Mouse (Mus musculus) liver, embryonic 16.5 days (tissue): ENCODE results near the gene Zgpat. TPM values are rescaled to one million over a fixed set of nuclear protein-coding genes. Genes with fewer than 3 reads are reported as not detected.

Source experiments
- ATAC-seq: fragments of 200-750 bp; cut with Nextera tagmentation; 2 replicates; pipeline ENCODE4 v1.8.0; 2017; ENCODE audit warnings: low read depth, mild to moderate bottlenecking, moderate number of reproducible peaks, moderate library complexity
- H3K27ac ChIP-seq: fragments of 300-500 bp; sonication (generic); 2 replicates; pipeline ENCODE4 v1.5.1; 2014; ENCODE audit warnings: mild to moderate bottlenecking, low read length
- H3K27me3 ChIP-seq: fragments of 300-500 bp; sonication (generic); 2 replicates; pipeline ENCODE4 v1.6.1; 2014; ENCODE audit warnings: low read depth, low read length, mixed read lengths; ENCODE audit not compliant: control insufficient read depth, insufficient read depth
- H3K36me3 ChIP-seq: fragments of 300-500 bp; sonication (generic); 2 replicates; pipeline ENCODE4 v1.6.1; 2014; ENCODE audit warnings: mild to moderate bottlenecking; ENCODE audit not compliant: control insufficient read depth, insufficient read depth
- H3K4me1 ChIP-seq: fragments of 300-500 bp; sonication (generic); 2 replicates; pipeline ENCODE4 v1.6.1; 2014; ENCODE audit warnings: low read depth, low read length, mixed read lengths; ENCODE audit not compliant: control insufficient read depth
- H3K4me2 ChIP-seq: fragments of 300-500 bp; sonication (generic); 2 replicates; pipeline ENCODE4 v1.6.1; 2014; ENCODE audit warnings: low read depth, low read length, mixed read lengths
- H3K4me3 ChIP-seq: fragments of 300-500 bp; sonication (generic); 2 replicates; pipeline ENCODE4 v1.5.1; 2014; ENCODE audit warnings: low read depth, mild to moderate bottlenecking, low read length
- H3K9ac ChIP-seq: fragments of 300-500 bp; sonication (generic); 2 replicates; pipeline ENCODE4 v1.6.1; 2014; ENCODE audit warnings: low read depth, low read length
- H3K9me3 ChIP-seq: fragments of 300-500 bp; sonication (generic); replicated peaks from 2 replicates; pipeline ENCODE4 v1.6.1; 2016; ENCODE audit warnings: low read length; ENCODE audit not compliant: control insufficient read depth
- WGBS: fragments of 180-500 bp; shearing (Covaris S2); extraction: QIAGEN DNeasy Blood & Tissue Kit; methylation state at CpG from one replicate; pipeline ENCODE4 v1.1.7; 2014; ENCODE audit not compliant: insufficient replicate concordance; 5-methylcytosine and 5-hydroxymethylcytosine counted together
- polyA plus RNA-seq: library from polyadenylated mRNA; unstranded; fragments of >200 nt; fragmentation: Nextera tagmentation; extraction: Ambion mirVana; gene quantifications from 2 replicates; pipeline ENCODE4 v1.2.1, GENCODE M21; 2015

Gene Zgpat
- polyA plus RNA-seq, 1 experiment from 2014 or later = 10.5 TPM

DNA sequence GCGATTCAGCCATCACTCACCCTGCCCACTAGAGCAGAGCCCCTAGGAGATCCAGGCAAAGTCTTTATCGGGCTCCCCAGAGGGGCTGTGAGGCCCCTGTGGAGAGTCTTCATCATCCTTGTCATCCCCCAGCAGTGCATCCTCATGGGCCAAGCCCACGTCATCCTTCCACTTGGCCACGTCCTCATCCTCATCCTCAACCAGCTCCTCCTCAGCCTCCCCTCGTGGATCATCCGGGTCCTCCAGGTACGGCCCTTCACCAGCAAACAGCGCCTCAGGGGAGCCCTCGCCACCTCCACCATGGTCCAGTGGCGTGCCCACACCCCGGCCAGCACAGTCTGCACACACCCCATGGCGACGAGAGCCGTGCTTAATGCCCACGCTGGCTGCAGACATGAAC lies 26.3 kb downstream of the Zgpat start:
- Histone ChIP-seq H3K27ac (no peak overlapping the region), H3K4me3 (no peak overlapping the region), H3K9me3 (no peaks in the 10 kb centered on the region), H3K27me3 (no peaks in the 10 kb centered on the region), H3K36me3 (peaks cover 13% of the 10 kb centered on the region), H3K4me1 (no peaks in the 10 kb centered on the region), H3K9ac (no peak overlapping the region), H3K4me2 (no peak overlapping the region)
- no peak for ATAC-seq
- WGBS = 83% methylated on average over 15 of the region's 15 CpGs

DNA sequence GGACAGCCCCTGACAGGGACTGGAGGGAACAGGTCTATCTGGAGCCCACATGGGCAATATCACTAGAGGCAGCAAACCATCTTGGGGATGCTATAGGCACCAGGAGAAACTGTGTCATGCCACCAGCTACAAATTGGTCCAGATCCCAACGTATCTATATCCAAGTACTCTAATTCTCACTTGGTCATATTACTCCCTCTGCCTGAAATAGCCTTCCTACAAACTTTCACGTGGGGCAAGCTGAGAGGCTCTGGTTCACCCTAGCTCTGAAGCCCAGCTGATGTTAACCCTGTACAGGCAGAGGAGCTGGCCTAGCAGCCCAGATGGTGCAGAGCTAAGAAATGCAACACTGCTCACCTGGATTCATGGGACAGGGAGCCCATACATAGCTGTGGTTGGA lies 26.8 kb downstream of the Zgpat start:
- no peaks in the 10 kb centered on the region for H3K27me3 ChIP-seq
- no peak overlapping the region for H3K4me3 ChIP-seq
- no peak overlapping the region for H3K9ac ChIP-seq
- no peak for ATAC-seq
- WGBS = 65% methylated on average over 2 of the region's 2 CpGs
- H3K4me1 ChIP-seq = no peaks in the 10 kb centered on the region
- H3K4me2 ChIP-seq = no peak overlapping the region
- H3K27ac ChIP-seq = no peak overlapping the region
- no peaks in the 10 kb centered on the region for H3K9me3 ChIP-seq
- H3K36me3 ChIP-seq = peaks cover 13% of the 10 kb centered on the region

DNA sequence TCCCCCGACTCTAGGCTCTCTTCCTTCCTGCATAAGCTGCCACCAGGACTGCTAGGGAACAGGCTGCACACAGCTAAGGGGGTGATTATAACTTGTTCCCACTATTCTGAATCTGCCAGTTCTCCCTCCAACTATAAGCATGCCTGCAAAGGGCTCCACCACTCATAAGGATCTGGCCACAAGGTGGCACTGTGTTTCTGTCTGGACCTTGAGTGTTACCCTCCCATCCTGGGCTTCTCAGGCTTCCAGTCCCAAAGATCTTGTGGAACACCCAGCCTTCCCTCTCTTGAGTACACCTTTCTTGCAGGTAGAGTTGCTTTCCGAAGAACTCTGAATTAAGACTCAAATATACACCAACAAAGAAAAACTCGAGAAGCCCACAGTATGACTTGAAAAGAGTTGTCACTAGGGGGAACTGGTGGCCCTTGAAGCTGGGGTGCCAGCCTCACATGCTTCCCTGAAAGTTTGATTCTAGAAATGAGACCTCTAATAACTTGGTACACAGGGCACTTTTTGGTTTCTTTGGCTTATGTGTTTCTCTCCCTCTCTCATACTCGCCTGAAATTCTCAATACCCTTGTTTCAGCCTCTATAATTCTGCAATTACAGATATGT lies 28.0 kb downstream of the Zgpat start:
- no peaks in the 10 kb centered on the region for H3K9me3 ChIP-seq
- H3K4me3 ChIP-seq = no peak overlapping the region
- H3K36me3 ChIP-seq = peaks cover 11% of the 10 kb centered on the region
- H3K4me2 ChIP-seq = no peak overlapping the region
- H3K4me1 ChIP-seq = no peaks in the 10 kb centered on the region
- no peaks in the 10 kb centered on the region for H3K27me3 ChIP-seq
- 28% methylated on average over 4 of the region's 4 CpGs for WGBS
- ATAC-seq = peak; percentile 68
- no peak overlapping the region for H3K9ac ChIP-seq
- no peak overlapping the region for H3K27ac ChIP-seq

DNA sequence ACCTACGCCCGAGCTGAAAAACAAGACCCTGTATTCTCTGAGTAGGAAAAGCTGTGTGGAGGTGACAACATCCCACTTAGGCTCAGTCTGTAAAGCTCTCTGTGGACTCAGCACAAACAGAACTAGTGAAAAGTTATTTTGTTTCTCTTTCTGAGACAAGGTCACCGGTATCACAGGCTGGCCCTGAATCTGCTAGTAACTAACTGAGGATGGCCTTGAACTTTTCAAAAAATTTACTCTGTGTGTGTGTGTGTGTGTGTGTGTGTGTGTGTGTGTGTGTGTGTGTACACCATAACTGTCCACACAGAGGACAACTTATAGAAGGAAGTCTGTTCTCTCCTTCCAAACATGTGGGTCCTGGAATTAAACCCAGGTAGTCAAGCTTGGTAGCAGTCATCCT lies 29.4 kb downstream of the Zgpat start:
- 88% methylated on average over 3 of the region's 3 CpGs for WGBS
- Histone ChIP-seq H3K9me3 (no peaks in the 10 kb centered on the region), H3K27me3 (no peaks in the 10 kb centered on the region), H3K4me2 (no peak overlapping the region), H3K4me3 (no peak overlapping the region), H3K4me1 (no peaks in the 10 kb centered on the region), H3K9ac (no peak overlapping the region), H3K36me3 (peaks cover 11% of the 10 kb centered on the region), H3K27ac (no peak overlapping the region; the same call in 1 of the 2 replicates)
- no peak for ATAC-seq

DNA sequence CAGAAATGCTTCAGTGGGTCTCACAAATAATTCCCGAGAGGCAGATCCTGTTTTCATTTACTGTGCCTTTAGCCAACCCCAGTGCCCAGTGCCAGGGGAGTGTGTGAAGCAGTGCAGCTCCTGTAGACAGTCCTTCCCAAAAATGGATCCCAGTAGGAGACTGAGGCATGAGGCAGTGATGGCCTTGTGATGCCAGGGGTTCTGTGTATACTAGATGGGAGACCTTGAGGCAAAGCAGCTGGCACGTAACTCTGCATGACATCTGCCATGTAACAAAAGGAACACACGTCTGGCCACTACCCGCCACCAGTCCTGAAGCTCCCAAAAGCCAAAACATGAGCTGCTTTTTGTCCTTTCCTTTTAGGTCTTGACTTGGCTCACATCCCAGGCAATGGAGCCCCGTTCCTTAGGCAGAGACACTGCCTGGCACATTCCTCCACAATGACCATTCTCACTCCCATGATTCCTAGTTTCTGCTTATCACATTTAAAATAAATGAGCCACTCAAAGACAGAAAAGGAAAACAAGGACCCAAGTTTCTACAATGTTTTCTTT lies 32.6 kb downstream of the Zgpat start:
- 79% methylated on average over 5 of the region's 5 CpGs for WGBS
- Histone ChIP-seq H3K4me2 (no peak overlapping the region), H3K9ac (no peak overlapping the region), H3K4me3 (no peak overlapping the region), H3K9me3 (no peaks in the 10 kb centered on the region), H3K27me3 (no peaks in the 10 kb centered on the region), H3K36me3 (peaks cover 4% of the 10 kb centered on the region; the same call in 1 of the 2 replicates), H3K4me1 (no peaks in the 10 kb centered on the region), H3K27ac (no peak overlapping the region)
- ATAC-seq = no peak

DNA sequence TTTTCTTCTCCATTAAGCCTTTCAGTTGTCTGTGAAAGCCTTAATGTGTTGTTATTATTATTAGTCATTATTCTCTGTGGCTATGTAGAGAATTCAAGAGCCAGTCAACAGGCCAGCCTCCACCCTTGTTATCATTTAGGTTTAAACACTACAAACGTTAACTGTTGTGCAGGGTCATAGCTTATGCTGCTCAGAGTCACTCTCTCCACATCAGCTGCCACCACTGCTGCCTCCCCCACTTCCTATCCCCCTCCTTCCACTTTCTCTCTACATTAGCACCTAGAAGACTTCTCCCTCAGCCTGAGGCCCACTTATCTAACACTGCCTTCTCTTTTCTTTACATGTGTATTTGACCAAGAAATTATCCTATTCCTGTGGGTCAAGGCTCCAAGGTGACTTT lies 36.8 kb downstream of the Zgpat start:
- H3K9me3 ChIP-seq = no peaks in the 10 kb centered on the region
- no peak overlapping the region for H3K4me3 ChIP-seq
- 7% methylated on average over 1 of the region's 1 CpGs for WGBS
- no peak overlapping the region for H3K4me2 ChIP-seq
- H3K36me3 ChIP-seq = no peaks in the 10 kb centered on the region
- ATAC-seq = no peak
- H3K27me3 ChIP-seq = no peaks in the 10 kb centered on the region
- no peak overlapping the region for H3K9ac ChIP-seq
- H3K27ac ChIP-seq = no peak overlapping the region
- no peaks in the 10 kb centered on the region for H3K4me1 ChIP-seq

DNA sequence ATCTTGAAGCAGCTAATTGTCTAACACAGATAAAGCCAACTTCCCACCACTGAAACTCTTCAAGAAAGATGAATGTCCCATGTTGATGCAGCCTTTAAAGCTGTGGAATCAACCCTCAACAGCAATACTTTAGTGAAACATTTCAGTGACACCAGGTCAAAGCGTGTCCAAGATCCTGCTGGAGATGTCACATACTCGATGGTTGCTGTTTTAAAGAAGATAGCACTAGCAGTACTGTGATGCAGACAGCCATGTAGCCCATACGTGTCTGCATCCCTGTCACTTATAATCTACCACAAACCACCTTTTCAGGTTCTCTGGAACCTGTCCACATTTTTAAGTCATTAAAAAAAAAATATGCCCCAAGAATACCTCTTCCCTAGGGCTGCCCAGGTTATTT lies 39.0 kb downstream of the Zgpat start:
- Histone ChIP-seq H3K4me2 (no peak overlapping the region), H3K27ac (no peak overlapping the region), H3K4me1 (no peaks in the 10 kb centered on the region), H3K9ac (no peak overlapping the region), H3K27me3 (no peaks in the 10 kb centered on the region), H3K36me3 (no peaks in the 10 kb centered on the region), H3K9me3 (no peaks in the 10 kb centered on the region), H3K4me3 (no peak overlapping the region)
- no peak for ATAC-seq
- WGBS = 37% methylated on average over 3 of the region's 3 CpGs

DNA sequence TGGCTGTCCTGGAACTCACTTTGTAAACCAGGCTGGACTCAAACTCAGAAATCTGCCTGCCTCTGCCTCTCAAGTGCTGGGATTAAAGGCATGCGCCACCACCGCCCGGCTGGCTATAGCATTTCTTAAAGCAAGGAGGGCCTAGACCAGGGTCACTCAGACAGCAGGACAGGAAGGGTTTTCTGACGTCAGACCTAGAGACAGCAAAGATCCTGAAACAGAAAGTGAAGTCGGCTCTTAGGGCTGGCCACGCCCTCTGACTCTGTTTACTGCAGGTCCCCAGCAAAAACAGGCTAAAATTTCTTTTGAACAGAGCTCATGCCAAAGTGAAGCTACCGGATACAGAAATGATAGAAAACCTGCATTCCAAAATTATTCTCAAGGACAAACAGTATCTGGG lies 44.9 kb downstream of the Zgpat start:
- WGBS = 66% methylated on average over 7 of the region's 7 CpGs

DNA sequence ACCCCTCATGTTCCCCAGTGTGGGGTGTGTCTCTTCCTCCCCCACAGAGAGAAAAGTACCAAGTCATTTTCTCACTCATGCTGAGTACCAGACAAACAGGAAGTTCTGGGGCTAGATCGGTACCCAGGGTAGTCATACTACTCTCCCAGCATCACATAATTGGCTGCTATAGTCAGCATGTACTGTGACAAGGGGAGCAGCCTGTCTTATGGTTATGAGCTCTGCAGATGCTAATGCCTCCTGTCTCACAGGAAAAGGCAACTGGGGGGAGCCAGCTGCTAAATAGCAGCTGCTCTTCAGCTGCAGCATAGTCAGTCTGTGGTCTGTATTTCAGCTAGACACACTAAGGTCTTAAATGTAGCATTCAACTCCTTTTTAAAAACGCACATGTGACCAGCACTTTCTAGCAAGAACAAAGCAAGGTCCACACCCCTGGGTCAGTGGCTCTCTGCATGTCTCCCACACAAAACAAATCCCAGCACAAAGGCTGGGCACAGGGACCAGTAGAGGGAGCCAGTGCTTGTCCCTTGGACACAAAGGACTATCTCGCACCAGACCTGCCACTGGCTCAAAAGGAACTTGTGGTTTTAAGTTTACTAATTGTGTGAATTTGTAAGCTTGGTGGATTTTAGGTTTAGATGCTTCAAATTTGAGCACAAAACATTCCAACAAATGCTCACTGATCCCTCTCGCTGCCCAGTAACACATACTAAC lies 46.2 kb downstream of the Zgpat start:
- no peak overlapping the region for H3K4me2 ChIP-seq
- no peaks in the 10 kb centered on the region for H3K9me3 ChIP-seq
- H3K27ac ChIP-seq = no peak overlapping the region
- H3K27me3 ChIP-seq = no peaks in the 10 kb centered on the region
- no peak overlapping the region for H3K4me3 ChIP-seq
- no peak overlapping the region for H3K9ac ChIP-seq
- ATAC-seq = peak; percentile 67
- 36% methylated on average over 4 of the region's 4 CpGs for WGBS
- no peaks in the 10 kb centered on the region; the same call in 1 of the 2 replicates for H3K4me1 ChIP-seq
- no peaks in the 10 kb centered on the region for H3K36me3 ChIP-seq

More for the DNA sequence above, 44.9 kb downstream of the Zgpat start:
- H3K4me2 ChIP-seq = no peak overlapping the region
- no peak overlapping the region for H3K27ac ChIP-seq
- no peaks in the 10 kb centered on the region for H3K27me3 ChIP-seq
- no peak overlapping the region for H3K4me3 ChIP-seq
- H3K4me1 ChIP-seq = no peaks in the 10 kb centered on the region
- H3K36me3 ChIP-seq = no peaks in the 10 kb centered on the region
- H3K9me3 ChIP-seq = no peaks in the 10 kb centered on the region
- no peak for ATAC-seq
- no peak overlapping the region for H3K9ac ChIP-seq
